Mouse (Mus musculus): ENCODE results near the gene Hsdl1.

GRCm38 (mm10) chr8:119547019-119547691 is 27.8 kb downstream of the Hsdl1 start:
- TF ChIP-seq POLR2A (IDR thresholded peaks at IDR 0.05; ENCODE audit: extremely low read depth, insufficient read depth, low read length), result no peak
- TF ChIP-seq CTCF (IDR thresholded peaks at IDR 0.05; ENCODE audit: low read depth, low read length), result no peak

Data from liver, adult 2 months (tissue).